Mouse (Mus musculus): ENCODE data around the gene Xpnpep2.
A peak's percentile ranks its signal among the peaks of the same experiment; 100 is the strongest.

Xpnpep2 gene

GRCm38 (mm10) chrX:48108394-48109315 lies at the start of gene Xpnpep2:
TSS of gene Xpnpep2 (plus strand) at chrX:48108725.
- no peak for DNase-seq (ENCODE audit: low read depth in 2 of 2, low spot score in 2 of 2)

- DNase-seq (ENCODE audit: low read depth in 2 of 2, low spot score in 2 of 2): no peak
Measured at GRCm38 (mm10) chrX:48062481-48062880, 46.0 kb upstream of the Xpnpep2 start.

- DNase-seq (ENCODE audit: low read depth in 2 of 2, low spot score in 2 of 2): no peak
Measured at GRCm38 (mm10) chrX:48064166-48064853, 44.2 kb upstream of the Xpnpep2 start.

GRCm38 (mm10) chrX:48066891-48067290 lies 41.6 kb upstream of the Xpnpep2 start:
- DNase-seq (ENCODE audit: low read depth in 2 of 2, low spot score in 2 of 2): no peak

- DNase-seq (ENCODE audit: low read depth in 2 of 2, low spot score in 2 of 2): no peak
Measured at GRCm38 (mm10) chrX:48071961-48072360, 36.6 kb upstream of the Xpnpep2 start.

GRCm38 (mm10) chrX:48072401-48072800 lies 36.1 kb upstream of the Xpnpep2 start:
- no peak for DNase-seq (ENCODE audit: low read depth in 2 of 2, low spot score in 2 of 2)

- no peak for DNase-seq (ENCODE audit: low read depth in 2 of 2, low spot score in 2 of 2)
Measured at GRCm38 (mm10) chrX:48074691-48075090, 33.8 kb upstream of the Xpnpep2 start.

GRCm38 (mm10) chrX:48076806-48077425 lies 31.6 kb upstream of the Xpnpep2 start:
- DNase-seq (ENCODE audit: low read depth in 2 of 2, low spot score in 2 of 2): no peak

- no peak for DNase-seq (ENCODE audit: low read depth in 2 of 2, low spot score in 2 of 2)
Measured at GRCm38 (mm10) chrX:48082364-48082763, 26.2 kb upstream of the Xpnpep2 start.

- no peak for DNase-seq (ENCODE audit: low read depth in 2 of 2, low spot score in 2 of 2)
Measured at GRCm38 (mm10) chrX:48092129-48092528, 16.4 kb upstream of the Xpnpep2 start.

GRCm38 (mm10) chrX:48093555-48093954 lies 15.0 kb upstream of the Xpnpep2 start:
- peak in 1 of 2 experiments; percentile 6 for DNase-seq (ENCODE audit: low read depth in 2 of 2, low spot score in 2 of 2)

- DNase-seq (ENCODE audit: low read depth in 2 of 2, low spot score in 2 of 2): peak; percentile 46 to 72
Measured at GRCm38 (mm10) chrX:48094658-48095057, 13.9 kb upstream of the Xpnpep2 start.

- no peak for DNase-seq (ENCODE audit: low read depth in 2 of 2, low spot score in 2 of 2)
Measured at GRCm38 (mm10) chrX:48096580-48096979, 11.9 kb upstream of the Xpnpep2 start.

GRCm38 (mm10) chrX:48098470-48099129 lies 9.9 kb upstream of the Xpnpep2 start:
- peak; percentile 48 to 51 for DNase-seq (ENCODE audit: low read depth in 2 of 2, low spot score in 2 of 2)

- no peak for DNase-seq (ENCODE audit: low read depth in 2 of 2, low spot score in 2 of 2)
Measured at GRCm38 (mm10) chrX:48099871-48100270, 8.7 kb upstream of the Xpnpep2 start.

GRCm38 (mm10) chrX:48103256-48103655 lies 5.3 kb upstream of the Xpnpep2 start:
- DNase-seq (ENCODE audit: low read depth in 2 of 2, low spot score in 2 of 2): no peak

GRCm38 (mm10) chrX:48104736-48105441 lies 3.6 kb upstream of the Xpnpep2 start:
- DNase-seq (ENCODE audit: low read depth in 2 of 2, low spot score in 2 of 2): no peak

GRCm38 (mm10) chrX:48106226-48106625 lies 2.3 kb upstream of the Xpnpep2 start:
- no peak for DNase-seq (ENCODE audit: low read depth in 2 of 2, low spot score in 2 of 2)

GRCm38 (mm10) chrX:48109316-48109655 lies 761 bp downstream of the Xpnpep2 start:
- no peak for DNase-seq (ENCODE audit: low read depth in 2 of 2, low spot score in 2 of 2)

- no peak for DNase-seq (ENCODE audit: low read depth in 2 of 2, low spot score in 2 of 2)
Measured at GRCm38 (mm10) chrX:48119294-48119693, 10.8 kb downstream of the Xpnpep2 start.

Measured in CD8-positive naive resting alpha-beta T cell, adult 2 months (primary cell).